Mouse (Mus musculus): ENCODE data around the gene Shmt2. TPM values are rescaled to one million over a fixed set of nuclear protein-coding genes. Genes with fewer than 3 reads are reported as not detected.
A peak's percentile ranks its signal among the peaks of the same experiment; 100 is the strongest.

The Shmt2 gene
- total RNA-seq, 2 experiments from 2014 or later = 27.8 to 31.9 TPM

DNA sequence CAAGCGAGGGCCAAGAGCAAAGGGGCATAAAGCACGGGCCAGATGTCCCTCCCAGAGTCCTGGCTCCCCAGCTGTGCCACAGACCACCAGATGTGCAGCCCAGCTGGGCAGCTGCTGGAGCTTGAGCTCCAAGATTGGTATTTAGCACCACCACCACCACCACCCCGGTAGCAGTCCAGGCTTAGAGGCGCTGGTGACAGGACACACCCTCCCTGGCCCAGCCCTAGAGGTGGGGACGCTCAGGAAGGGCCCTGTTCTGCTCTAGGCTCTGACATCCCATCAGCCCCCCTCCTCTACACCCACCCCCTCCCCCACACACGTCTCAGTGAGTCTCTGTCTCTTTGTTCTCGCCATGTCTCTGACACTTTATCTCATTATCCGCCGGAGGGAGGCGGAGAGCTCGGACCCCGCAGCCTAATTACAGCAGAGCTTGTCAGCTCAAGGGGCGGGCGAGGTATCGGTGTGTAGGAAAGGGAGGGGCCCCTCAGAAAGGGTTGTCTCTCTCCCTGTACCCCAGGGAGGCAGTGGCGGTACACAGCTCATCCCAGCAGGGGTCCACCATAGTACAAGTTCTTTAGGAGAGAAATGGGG is 8.6 kb downstream of the Shmt2 start:
- ATAC-seq (ENCODE audit: poor library complexity, severe bottlenecking) = no peak

- peak; percentile 82 for ATAC-seq (ENCODE audit: poor library complexity, severe bottlenecking)
Measured at GRCm38 (mm10) chr10:127512813-127513212, 9.4 kb downstream of the Shmt2 start.

- ATAC-seq (ENCODE audit: poor library complexity, severe bottlenecking) = no peak
Measured at GRCm38 (mm10) chr10:127512307-127512666, 10.0 kb downstream of the Shmt2 start.

DNA sequence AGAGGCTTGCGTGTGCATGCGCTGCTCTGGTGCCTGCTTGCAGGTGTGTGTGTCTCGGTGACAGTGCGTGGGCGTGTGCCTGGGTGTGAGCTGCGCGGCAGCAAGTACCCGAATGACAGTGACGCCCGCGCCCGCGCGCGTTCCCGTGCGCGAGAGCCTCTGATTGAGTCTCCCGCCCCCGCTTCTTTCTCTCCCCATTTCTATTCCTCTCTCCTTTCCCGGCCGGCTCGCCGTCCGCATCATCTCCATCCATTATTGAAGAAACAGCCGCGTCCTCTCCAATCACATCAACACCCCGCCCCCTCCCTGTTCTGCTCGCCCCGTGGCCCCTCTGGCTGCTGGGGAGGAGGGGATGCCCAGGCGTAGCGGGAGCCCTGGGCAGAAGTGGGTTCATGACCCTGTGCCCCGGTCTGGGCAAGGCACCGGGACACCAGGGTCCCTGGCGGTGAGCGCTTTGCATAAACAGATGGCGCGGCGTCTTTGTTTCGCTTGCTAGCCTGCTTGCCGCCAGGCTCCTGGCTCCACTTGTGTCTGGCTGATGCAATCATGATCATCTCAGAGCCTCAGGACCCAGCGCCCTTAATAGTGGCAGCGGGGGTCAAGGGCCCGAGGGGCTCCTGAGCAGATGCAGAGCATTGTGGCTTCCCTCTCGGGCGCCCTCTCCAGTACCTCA is 10.5 kb downstream of the Shmt2 start:
- ATAC-seq (ENCODE audit: poor library complexity, severe bottlenecking) = no peak

GRCm38 (mm10) chr10:127510895-127511617 is 11.2 kb downstream of the Shmt2 start:
- ATAC-seq (ENCODE audit: poor library complexity, severe bottlenecking) = no peak

GRCm38 (mm10) chr10:127509837-127510701 is 12.2 kb downstream of the Shmt2 start:
- ATAC-seq (ENCODE audit: poor library complexity, severe bottlenecking) = no peak

GRCm38 (mm10) chr10:127509051-127509836 is 13.0 kb downstream of the Shmt2 start:
- ATAC-seq (ENCODE audit: poor library complexity, severe bottlenecking) = peak; percentile 44

DNA sequence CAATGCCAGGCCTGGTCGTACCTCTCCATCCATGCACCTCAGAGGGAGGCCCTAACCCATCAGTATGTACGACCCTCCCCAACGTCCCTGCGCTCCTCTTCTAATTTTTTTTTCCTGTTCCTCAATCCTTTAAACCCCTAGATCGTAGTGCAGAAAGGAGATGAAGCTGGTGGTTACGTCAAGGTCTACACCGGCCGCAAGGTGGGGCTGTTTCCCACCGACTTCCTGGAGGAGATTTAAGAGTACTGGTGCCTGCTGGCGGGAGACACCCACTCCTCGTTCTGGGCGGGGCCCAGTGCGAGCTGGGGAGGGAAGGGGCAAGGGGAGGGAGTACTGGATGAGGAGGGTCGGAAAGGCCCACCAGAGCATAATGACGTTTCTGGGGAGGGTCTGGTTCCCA is 14.0 kb downstream of the Shmt2 start:
- peak; percentile 37 for ATAC-seq (ENCODE audit: poor library complexity, severe bottlenecking)

DNA sequence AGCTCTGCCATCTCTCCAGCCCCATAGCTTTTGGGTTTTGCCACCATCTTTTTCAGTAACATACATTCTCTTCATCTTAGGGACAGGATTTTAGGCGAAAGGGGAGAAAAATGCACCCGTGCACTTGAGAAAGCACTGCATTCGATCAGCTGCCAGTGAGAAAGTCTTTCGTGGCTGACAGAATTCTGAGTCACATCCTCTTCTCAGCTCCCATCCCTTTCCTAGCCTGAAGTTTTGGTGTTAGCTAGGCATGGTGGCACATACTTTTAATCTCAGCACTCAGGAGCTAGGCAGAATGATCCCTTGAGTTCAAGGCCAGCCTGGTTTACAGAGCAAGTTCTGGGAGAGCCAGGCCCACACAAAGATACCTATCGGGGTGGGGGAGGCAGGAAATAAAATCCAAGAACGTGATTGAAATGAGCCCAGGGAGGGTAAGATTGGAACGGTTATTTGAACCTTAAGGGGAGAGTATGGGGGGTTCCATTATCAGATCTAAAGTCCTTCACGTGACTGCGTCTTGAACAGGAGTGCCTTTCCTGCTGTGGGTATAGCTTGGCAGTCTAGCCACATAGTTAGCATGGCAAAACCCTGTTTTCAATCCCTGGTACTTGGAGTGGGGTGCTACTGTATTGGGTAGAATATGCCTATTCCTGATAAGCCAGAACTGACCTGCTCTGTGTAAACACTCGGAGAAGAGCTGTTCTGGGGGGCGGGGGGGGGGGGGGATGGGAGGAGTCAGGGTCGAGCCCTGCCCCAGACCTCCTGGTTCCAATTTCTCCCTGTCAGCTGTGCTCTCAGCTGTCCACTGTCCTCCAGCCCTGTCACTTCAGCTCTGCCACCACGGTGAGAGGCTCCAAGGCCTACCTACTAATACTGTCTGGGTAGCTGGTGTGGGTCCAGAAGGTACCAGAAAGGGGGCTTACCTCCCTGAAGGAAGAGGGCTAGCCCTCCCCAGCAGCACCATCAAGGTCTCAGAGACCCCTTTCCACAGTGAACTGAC is 21.1 kb downstream of the Shmt2 start, which contains the start of gene Stac3:
Stac3 (plus strand) TSS at position 793 of the 1,000 bp plus-strand sequence.
- ATAC-seq (ENCODE audit: poor library complexity, severe bottlenecking) = no peak

DNA sequence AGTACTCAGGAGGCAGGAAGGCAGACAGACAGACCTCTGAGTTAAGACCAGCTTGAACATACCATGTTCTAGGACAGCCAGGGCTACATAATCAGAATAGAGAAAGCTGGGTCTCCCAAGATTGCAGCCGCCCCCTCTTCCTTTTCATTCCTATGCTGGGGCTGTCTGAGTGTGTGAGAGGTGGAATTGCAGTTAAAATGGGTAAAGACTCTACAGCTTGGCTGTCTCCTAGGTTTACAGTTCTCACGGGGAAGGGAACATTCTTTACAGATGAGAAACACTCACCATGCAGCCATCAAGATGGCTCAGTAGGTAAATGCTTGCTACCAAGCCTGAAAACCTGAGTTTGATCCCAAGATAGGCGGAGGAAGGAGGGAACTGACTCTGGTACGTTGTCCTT is 22.2 kb downstream of the Shmt2 start:
- no peak for ATAC-seq (ENCODE audit: poor library complexity, severe bottlenecking)

- ATAC-seq (ENCODE audit: poor library complexity, severe bottlenecking) = no peak
Measured at GRCm38 (mm10) chr10:127499516-127499915, 22.7 kb downstream of the Shmt2 start.

DNA sequence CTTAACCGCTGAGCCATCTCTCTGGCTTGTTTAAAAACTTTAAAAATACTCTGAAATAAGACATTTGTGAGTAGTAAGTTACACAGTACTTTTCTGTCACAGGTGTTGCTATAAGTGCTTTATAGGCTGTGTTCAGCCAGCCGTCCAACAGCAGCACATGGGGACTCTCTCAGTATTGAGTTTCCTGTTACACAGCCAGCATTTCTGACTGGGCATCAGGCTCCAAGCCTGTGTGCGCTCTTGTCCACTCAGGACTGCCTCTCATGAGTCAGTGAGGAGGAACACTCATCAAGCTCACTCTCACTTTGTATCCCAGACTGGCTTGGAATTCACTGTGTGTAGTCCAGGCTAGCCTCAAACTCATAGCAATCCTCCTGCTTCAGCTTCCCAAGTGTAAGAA is 26.1 kb downstream of the Shmt2 start:
- ATAC-seq (ENCODE audit: poor library complexity, severe bottlenecking) = no peak

DNA sequence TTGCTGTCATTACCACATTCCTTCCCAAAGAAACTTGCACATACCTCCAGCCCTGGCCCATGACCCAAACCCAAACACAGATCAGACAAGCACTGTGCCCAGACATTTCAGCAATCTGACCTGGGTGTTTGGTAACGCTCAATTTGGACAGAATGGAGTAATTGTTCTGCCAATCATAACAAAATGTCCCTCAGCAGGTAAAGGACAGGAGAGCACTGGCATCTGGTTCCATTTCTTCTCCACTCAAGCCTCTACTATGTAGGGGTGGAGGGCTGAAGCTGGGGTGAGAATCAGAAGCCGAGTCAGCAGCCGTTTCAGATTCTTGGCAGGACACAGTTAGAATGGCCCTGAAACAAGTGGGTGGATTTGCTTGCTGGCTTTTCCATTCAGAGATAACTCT is 30.1 kb downstream of the Shmt2 start:
- no peak for ATAC-seq (ENCODE audit: poor library complexity, severe bottlenecking)

DNA sequence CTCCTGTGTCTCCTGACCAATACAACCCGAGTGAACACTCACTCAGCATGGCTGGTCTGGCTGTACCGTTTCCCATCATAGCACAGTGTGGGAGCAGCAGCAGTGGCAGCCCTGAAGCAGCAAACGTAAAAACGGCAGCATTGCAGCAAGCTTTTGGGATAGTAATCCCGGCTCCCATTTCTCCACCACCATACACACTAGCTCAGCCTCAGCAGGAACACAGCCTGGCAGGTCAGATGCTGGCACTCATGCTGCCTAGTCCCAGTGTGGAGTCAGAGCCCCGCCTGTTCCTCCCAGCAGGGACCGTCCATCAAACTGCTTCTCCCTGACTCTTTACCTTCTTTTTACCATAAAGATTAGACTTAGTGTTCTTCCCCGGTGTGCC is 31.1 kb downstream of the Shmt2 start:
- ATAC-seq (ENCODE audit: poor library complexity, severe bottlenecking) = no peak

- ATAC-seq (ENCODE audit: poor library complexity, severe bottlenecking) = no peak
Measured at GRCm38 (mm10) chr10:127490160-127491127, 31.8 kb downstream of the Shmt2 start.

- ATAC-seq (ENCODE audit: poor library complexity, severe bottlenecking) = no peak
Measured at GRCm38 (mm10) chr10:127488856-127489255, 33.4 kb downstream of the Shmt2 start.

DNA sequence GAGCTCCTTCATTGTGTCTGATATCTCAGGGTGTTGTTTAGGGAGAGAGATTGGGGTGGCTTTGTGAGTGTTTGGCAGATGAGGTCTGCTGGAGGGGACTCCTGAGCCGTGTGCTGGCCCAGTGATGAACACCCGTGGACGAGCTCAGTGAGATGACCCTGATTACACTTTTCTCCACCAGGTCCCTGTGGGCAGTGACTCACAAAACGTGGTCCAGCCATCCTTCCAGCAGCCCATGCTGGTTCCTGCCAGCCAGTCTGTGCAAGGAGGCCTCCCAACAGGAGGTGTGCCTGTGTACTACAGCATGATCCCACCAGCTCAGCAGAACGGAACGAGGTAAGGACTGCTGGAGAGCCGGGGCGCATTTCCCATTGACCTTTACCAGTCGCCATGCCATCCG is 37.0 kb downstream of the Shmt2 start:
- ATAC-seq (ENCODE audit: poor library complexity, severe bottlenecking) = no peak

Measured in megakaryocyte, adult 5-6 weeks (primary cell).